In genomic region chr16:30024681-30025262, GRCm38 (mm10) we compare ENCODE assay signal across 8 mouse cellular contexts. TPM values are rescaled to one million over a fixed set of nuclear protein-coding genes. Genes with fewer than 3 reads are reported as not detected.
A peak's percentile ranks its signal among the peaks of the same experiment; 100 is the strongest.
DNase-seq lines count a peak whose midpoint lies in the region; ATAC-seq and TF ChIP-seq lines count a peak whose summit lies in the region.

No protein-coding gene starts in this region.

- H3K4me2 ChIP-seq in kidney, embryonic 15.5 days, result no peak overlapping the region
- H3K4me2 ChIP-seq in CH12.LX (ENCODE audit: insufficient read depth, low read depth, poor library complexity, severe bottlenecking), result peak overlapping the region; percentile 52

- TF ChIP-seq CTCF in CH12.LX (conservative IDR thresholded peaks at IDR 0.05 in 1 of 2, IDR thresholded peaks at IDR 0.05 in 1 of 2; ENCODE audit: low read depth in 2 of 2, low read length in 2 of 2), result no peak

- WGBS in kidney, embryonic 15.5 days, result 50% methylated on average over 9 of the region's 9 CpGs

- in situ Hi-C loops in CH12.LX (cut with MboI; ENCODE audit: low pct_ligation_motif_present, low pct_unique_long_range_greater_than_20kb, low sequenced_read_pairs), result loop anchor here (5.0 kb wide), 1 partner anchor 43 kb away; no protein-coding TSS in a partner anchor

- TF ChIP-seq POLR2A in CH12.LX (IDR thresholded peaks at IDR 0.05; ENCODE audit: low read depth, low read length), result peak; percentile 71

- H3K4me3 ChIP-seq in kidney, embryonic 15.5 days (replicated peaks), result no peak overlapping the region
- no peak overlapping the region for H3K4me3 ChIP-seq in CH12.LX (replicated peaks in 1 of 3; ENCODE audit: low read depth in 2 of 3, low read length in 2 of 3, poor library complexity in 1 of 3)

- TF ChIP-seq EP300 in CH12.LX (IDR thresholded peaks at IDR 0.05; ENCODE audit: low read length), result peak; percentile 87

- no peaks in the 10 kb centered on the region for H3K79me2 ChIP-seq in CH12.LX (replicated peaks; ENCODE audit: control insufficient read depth, extremely low read depth, insufficient read depth, poor library complexity, severe bottlenecking)

- H3K27ac ChIP-seq in kidney, embryonic 15.5 days, result no peak overlapping the region
- H3K27ac ChIP-seq in CH12.LX (ENCODE audit: insufficient read depth, low read depth), result peak overlapping the region; percentile 94

- H3K4me1 ChIP-seq in kidney, embryonic 15.5 days, result peaks cover 46% of the 10 kb centered on the region
- peaks cover 40 to 73% of the 10 kb centered on the region in 2 experiments for H3K4me1 ChIP-seq in CH12.LX (ENCODE audit: control insufficient read depth in 1 of 2, insufficient read depth in 2 of 2)

- H3K9ac ChIP-seq in kidney, embryonic 15.5 days, result no peak overlapping the region
- 0 out of 2 replicates have a peak overlapping the region, but pooled peaks have one; percentile 22 for H3K9ac ChIP-seq in CH12.LX (ENCODE audit: insufficient read depth, low read depth)

- dilution Hi-C loops in CH12.LX (cut with MboI; ENCODE audit: extremely low pct_ligation_motif_present, extremely low pct_unique_long_range_greater_than_20kb, low sequenced_read_pairs), result no loop called here

- no peaks in the 10 kb centered on the region for H3K36me3 ChIP-seq in kidney, embryonic 15.5 days
- no peaks in the 10 kb centered on the region for H3K36me3 ChIP-seq in CH12.LX (replicated peaks in 1 of 2; ENCODE audit: control insufficient read depth in 1 of 2, insufficient read depth in 1 of 2, low read length in 1 of 2)

- H3K9me3 ChIP-seq in kidney, embryonic 15.5 days (replicated peaks), result no peaks in the 10 kb centered on the region
- no peaks in the 10 kb centered on the region for H3K9me3 ChIP-seq in CH12.LX (replicated peaks; ENCODE audit: low read length)

- TF ChIP-seq RAD21 in CH12.LX (IDR thresholded peaks at IDR 0.05; ENCODE audit: low read depth, low read length), result no peak; the same call in 1 of the 2 replicates

- peak; percentile 40; the same call in 1 of the 2 replicates for ATAC-seq in kidney, embryonic 15.5 days (replicated peaks; ENCODE audit: low FRiP score)

- peaks cover 55% of the 10 kb centered on the region for H3K27me3 ChIP-seq in kidney, embryonic 15.5 days
- peaks cover 10% of the 10 kb centered on the region for H3K27me3 ChIP-seq in CH12.LX (replicated peaks)

- DNase-seq in kidney, adult 18-20 months, result no peak
- DNase-seq in CH12.LX (ENCODE audit: extremely low read depth), result peak; percentile 95
- DNase-seq in frontal cortex, postnatal 36 days (ENCODE audit: low spot score in 2 of 2), result peak; percentile 36 to 62
- peak; percentile 41 for DNase-seq in lung, postnatal 14 days
- DNase-seq in thymus, postnatal 10 days (ENCODE audit: low spot score in 2 of 2), result peak; percentile 41 to 48
- no peak for DNase-seq in layer of hippocampus, adult 8-10 months (ENCODE audit: low spot score in 2 of 2)
- no peak for DNase-seq in cerebellum, postnatal 25 days

TF ChIP-seq in CH12.LX, 34 proteins besides CTCF, POLR2A, EP300 and RAD21:
- TF ChIP-seq IRF4 (IDR thresholded peaks at IDR 0.05; ENCODE audit: low read depth, low read length) (peak; percentile 68), ZC3H11A (IDR thresholded peaks at IDR 0.05; ENCODE audit: low read depth, low read length) (no peak), USF1 (IDR thresholded peaks at IDR 0.05; ENCODE audit: low read depth, low read length) (no peak), POLR2AphosphoS2 (IDR thresholded peaks at IDR 0.05; ENCODE audit: low read depth, low read length) (no peak; the same call in 1 of the 2 replicates), MAX (IDR thresholded peaks at IDR 0.05; ENCODE audit: low read length) (peak; percentile 84), KAT2A (IDR thresholded peaks at IDR 0.05; ENCODE audit: insufficient replicate concordance, low read length) (0 out of 2 replicates have a peak, but pooled peaks have one; percentile 51), CHD2 (IDR thresholded peaks at IDR 0.05; ENCODE audit: low read length) (peak; percentile 83), ZMIZ1 (IDR thresholded peaks at IDR 0.05; ENCODE audit: low read depth, low read length) (peak; percentile 31; the same call in 1 of the 2 replicates), JUN (IDR thresholded peaks at IDR 0.05; ENCODE audit: insufficient read depth, low read depth, low read length) (peak; percentile 89), MAFK (IDR thresholded peaks at IDR 0.05; ENCODE audit: insufficient replicate concordance, low read length) (peak; percentile 68), RCOR1 (conservative IDR thresholded peaks at IDR 0.05; ENCODE audit: low read depth, low read length) (peak; percentile 84; the same call in 1 of the 2 replicates), TBP (conservative IDR thresholded peaks at IDR 0.05; ENCODE audit: low read depth, low read length) (peak; percentile 66; the same call in 1 of the 2 replicates), CHD1 (IDR thresholded peaks at IDR 0.05; ENCODE audit: low read depth, low read length) (peak; percentile 96), ZNF384 (IDR thresholded peaks at IDR 0.05; ENCODE audit: low read depth, low read length) (peak; percentile 51; the same call in 1 of the 2 replicates), NELFE (IDR thresholded peaks at IDR 0.05; ENCODE audit: low read depth, low read length) (peak; percentile 60), TCF12 (IDR thresholded peaks at IDR 0.05; ENCODE audit: low read depth, low read length) (peak; percentile 93), SMC3 (IDR thresholded peaks at IDR 0.05; ENCODE audit: low read depth, low read length) (peak; percentile 25), PAX5 (IDR thresholded peaks at IDR 0.05; ENCODE audit: low read length) (no peak), MEF2A (IDR thresholded peaks at IDR 0.05; ENCODE audit: borderline replicate concordance, low read depth, low read length) (peak; percentile 82), NRF1 (IDR thresholded peaks at IDR 0.05; ENCODE audit: low read depth, low read length) (peak; percentile 19), ZKSCAN1 (IDR thresholded peaks at IDR 0.05; ENCODE audit: borderline replicate concordance, low read depth, low read length) (no peak), E2F4 (IDR thresholded peaks at IDR 0.05; ENCODE audit: insufficient replicate concordance, low read depth, low read length) (no peak), MXI1 (IDR thresholded peaks at IDR 0.05; ENCODE audit: low read depth, low read length) (peak; percentile 69), USF2 (conservative IDR thresholded peaks at IDR 0.05; ENCODE audit: low read depth, low read length) (no peak; the same call in 1 of the 2 replicates), SIN3A (IDR thresholded peaks at IDR 0.05; ENCODE audit: low read length) (peak; percentile 81), MAZ (IDR thresholded peaks at IDR 0.05; ENCODE audit: low read depth, low read length) (peak; percentile 98), JUND (conservative IDR thresholded peaks at IDR 0.05; ENCODE audit: low read depth, low read length) (peak; percentile 86), GABPA (IDR thresholded peaks at IDR 0.05; ENCODE audit: insufficient replicate concordance, low read depth, low read length) (no peak), ETS1 (conservative IDR thresholded peaks at IDR 0.05; ENCODE audit: low read depth, low read length) (peak; percentile 92), ELF1 (IDR thresholded peaks at IDR 0.05; ENCODE audit: low read depth, low read length) (peak; percentile 27; the same call in 1 of the 2 replicates), BHLHE40 (IDR thresholded peaks at IDR 0.05; ENCODE audit: low read depth, low read length) (peak; percentile 90), UBTF (IDR thresholded peaks at IDR 0.05; ENCODE audit: low read depth, low read length) (no peak), MYC (IDR thresholded peaks at IDR 0.05; ENCODE audit: low read depth, low read length) (peak; percentile 85), HCFC1 (IDR thresholded peaks at IDR 0.05; ENCODE audit: low read depth, low read length) (peak; percentile 57; the same call in 1 of the 2 replicates)

RNA-seq across cellular contexts. Expression of gene Hes1, which starts 39.4 kb away (rescaled TPM):
- polyA plus RNA-seq in kidney, embryonic 15.5 days (2015; fragmentation: Nextera tagmentation; extraction: Ambion mirVana), result 57.4 and 63.3 TPM in 2 replicates
- total RNA-seq in CH12.LX (2012; rRNA removed) (3.4 and 3.6 TPM in 2 replicates), CH12.LX (2014; rRNA removed) (1.4 and 2.4 TPM in 2 replicates)
- polyA plus RNA-seq in CH12.LX (2012; ENCODE audit: insufficient read length, low read depth), result 0.53 and 1.6 TPM in 2 replicates
- total RNA-seq in layer of hippocampus, adult 8-10 months (2022), result 10 to 100 TPM; 21.8 to 37.1 (median 23.1) TPM

Comparison
In these comparisons a context has a peak if more than half of its experiments do, and no peak if none do; other contexts are left out.
1. DNase-seq: peak in CH12.LX (single experiment), frontal cortex, postnatal 36 days (2 of 2), lung, postnatal 14 days (single experiment) and thymus, postnatal 10 days (2 of 2); none in kidney, adult 18-20 months (single experiment), layer of hippocampus, adult 8-10 months (0 of 2) and cerebellum, postnatal 25 days (0 of 2).
2. RNA of gene Hes1, which starts 39.4 kb away (total RNA-seq): 21.8 to 37.1 TPM in layer of hippocampus, adult 8-10 months; 1.4 to 3.6 TPM in CH12.LX; every median in the first group is over 4 times any median in the second.